Mouse (Mus musculus) kidney, embryonic 15.5 days (tissue): ENCODE measurements around the gene Drc3. TPM values are rescaled to one million over a fixed set of nuclear protein-coding genes. Genes with fewer than 3 reads are reported as not detected.
"Not testable (repeated sequence)": the region's sequence is repeated elsewhere in the genome, so short reads cannot be mapped to it uniquely, and the experiment has no call there.

Experiments
- ATAC-seq: fragments of 200-750 bp; cut with Nextera tagmentation; replicated peaks from 2 replicates; pipeline ENCODE4 v1.8.0; 2017; ENCODE audit warnings: moderate TSS enrichment; ENCODE audit not compliant: low FRiP score
- H3K27ac ChIP-seq: fragments of 300-500 bp; sonication (generic); 2 replicates; pipeline ENCODE4 v1.5.1; 2015; ENCODE audit warnings: mild to moderate bottlenecking, inconsistent platforms
- H3K27me3 ChIP-seq: fragments of 300-500 bp; sonication (generic); 2 replicates; pipeline ENCODE4 v1.6.1; 2015; ENCODE audit warnings: inconsistent platforms
- H3K36me3 ChIP-seq: fragments of 300-500 bp; sonication (generic); 2 replicates; pipeline ENCODE4 v1.6.1; 2015; ENCODE audit warnings: inconsistent platforms
- H3K4me1 ChIP-seq: fragments of 300-500 bp; sonication (generic); 2 replicates; pipeline ENCODE4 v1.6.1; 2015; ENCODE audit warnings: inconsistent platforms
- H3K4me2 ChIP-seq: fragments of 300-500 bp; sonication (generic); 2 replicates; pipeline ENCODE4 v1.6.1; 2015; ENCODE audit warnings: moderate library complexity, mild to moderate bottlenecking, inconsistent platforms
- H3K4me3 ChIP-seq: fragments of 300-500 bp; sonication (generic); replicated peaks from 2 replicates; pipeline ENCODE4 v1.5.1; 2015; ENCODE audit warnings: mild to moderate bottlenecking, inconsistent platforms
- H3K9ac ChIP-seq: fragments of 300-500 bp; sonication (generic); 2 replicates; pipeline ENCODE4 v1.6.1; 2015; ENCODE audit warnings: mild to moderate bottlenecking, inconsistent platforms
- H3K9me3 ChIP-seq: fragments of 300-500 bp; sonication (generic); replicated peaks from 2 replicates; pipeline ENCODE4 v1.6.1; 2016; ENCODE audit warnings: inconsistent platforms
- WGBS: fragments of 180-500 bp; shearing (Covaris S2); methylation state at CpG from one replicate; pipeline ENCODE4 v1.1.7; 2015; ENCODE audit warnings: mixed read lengths; 5-methylcytosine and 5-hydroxymethylcytosine counted together
- polyA plus RNA-seq: library from polyadenylated mRNA; unstranded; fragments of >200 nt; fragmentation: Nextera tagmentation; extraction: Ambion mirVana; gene quantifications from 2 replicates; pipeline ENCODE4 v1.2.1, GENCODE M21; 2015

Gene Drc3
- polyA plus RNA-seq, 1 experiment from 2014 or later, result 2.6 TPM

GRCm38 (mm10) chr11:60439621-60440020, 86.5 kb downstream of the Drc3 start:
- not testable (repeated sequence) for H3K9me3 ChIP-seq, H3K9ac ChIP-seq, H3K4me1 ChIP-seq, ATAC-seq, H3K4me3 ChIP-seq, H3K4me2 ChIP-seq, H3K27ac ChIP-seq, H3K27me3 ChIP-seq
- 21% methylated on average over 1 of the region's 1 CpGs for WGBS
- peaks cover 90% of the 10 kb centered on the region for H3K36me3 ChIP-seq

DNA sequence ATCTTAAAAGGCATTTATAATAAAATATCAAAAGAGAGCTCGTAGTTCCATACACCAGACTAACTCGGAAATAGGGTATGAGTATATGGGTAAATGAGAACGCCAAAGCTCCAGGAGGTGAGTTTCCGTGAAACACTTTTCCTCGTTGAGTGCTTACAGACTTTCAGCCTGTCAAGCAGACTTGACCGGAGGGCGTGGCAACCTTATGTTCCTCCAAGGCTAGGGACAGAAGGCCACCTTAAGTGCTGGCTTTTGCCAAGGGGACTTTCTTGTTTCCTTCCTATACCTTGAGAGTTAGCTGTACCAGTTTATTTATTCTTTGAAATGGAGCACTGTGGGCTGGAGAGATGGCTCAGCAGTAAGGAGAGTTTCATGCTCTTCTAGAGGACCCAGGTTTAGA, 87.0 kb downstream of the Drc3 start:
- no peaks in the 10 kb centered on the region for H3K27me3 ChIP-seq
- 41% methylated on average over 7 of the region's 7 CpGs for WGBS
- H3K27ac ChIP-seq, result 0 out of 2 replicates have a peak overlapping the region, but pooled peaks have one; percentile 13
- peaks cover 86% of the 10 kb centered on the region for H3K36me3 ChIP-seq
- no peak for ATAC-seq
- no peak overlapping the region for H3K4me2 ChIP-seq
- no peaks in the 10 kb centered on the region for H3K9me3 ChIP-seq
- H3K4me3 ChIP-seq, result no peak overlapping the region
- H3K4me1 ChIP-seq, result no peaks in the 10 kb centered on the region
- H3K9ac ChIP-seq, result no peak overlapping the region

DNA sequence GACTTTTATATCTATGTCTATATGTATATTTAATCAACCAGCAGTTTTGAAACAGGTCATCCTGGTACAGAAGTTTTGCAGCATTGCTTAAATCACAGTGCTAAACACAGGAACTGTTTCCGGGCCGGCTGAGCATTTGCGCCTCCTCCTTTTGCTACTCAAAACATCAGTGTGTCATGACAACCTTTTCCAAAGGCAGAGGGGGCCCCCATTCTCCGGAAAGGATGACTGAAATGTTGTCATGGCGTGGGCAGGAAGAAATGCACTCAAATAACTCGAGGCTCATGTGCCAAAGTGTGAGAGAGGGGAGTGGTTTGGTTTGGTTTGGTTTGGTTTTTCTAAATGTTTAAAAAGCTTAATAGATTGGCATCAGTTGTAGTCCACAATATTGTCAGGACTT, 89.8 kb downstream of the Drc3 start:
- 88% methylated on average over 6 of the region's 6 CpGs for WGBS
- Histone ChIP-seq H3K27me3 (no peaks in the 10 kb centered on the region), H3K4me3 (no peak overlapping the region), H3K27ac (no peak overlapping the region), H3K36me3 (peaks cover 63% of the 10 kb centered on the region), H3K9ac (no peak overlapping the region), H3K4me1 (no peaks in the 10 kb centered on the region), H3K4me2 (no peak overlapping the region), H3K9me3 (no peaks in the 10 kb centered on the region)
- ATAC-seq, result no peak

Other genes starting within 250 kb of the Drc3 start
- gene Rai1, start 248.3 kb upstream of the Drc3 start, polyA plus RNA-seq, result 21.4 and 23.4 TPM in 2 replicates
- gene Srebf1, start 130.7 kb upstream of the Drc3 start, polyA plus RNA-seq, result 56.3 and 60.0 TPM in 2 replicates
- 27.1 and 33.1 TPM in 2 replicates for gene Tom1l2, start 424 bp upstream of the Drc3 start, polyA plus RNA-seq
- 25.0 and 27.1 TPM in 2 replicates for gene Gid4, start 63.8 kb downstream of the Drc3 start, polyA plus RNA-seq
- gene Atpaf2, start 65.1 kb downstream of the Drc3 start, polyA plus RNA-seq, result 53.6 and 55.3 TPM in 2 replicates
- 106 and 120 TPM in 2 replicates for gene Drg2, start 101.3 kb downstream of the Drc3 start, polyA plus RNA-seq
- 0.23 and 0.26 TPM in 2 replicates for gene Myo15, start 116.0 kb downstream of the Drc3 start, polyA plus RNA-seq
- gene Alkbh5, start 183.1 kb downstream of the Drc3 start, polyA plus RNA-seq, result 37.5 and 37.9 TPM in 2 replicates